Mouse (Mus musculus) kidney, postnatal 4 days (tissue): ENCODE results near the gene Sgf29.

ENCODE experiments used
- DNase-seq, 2 experiments: peaks; one replicate each; pipeline ENCODE4 v3.0.0; 2021; ENCODE audit warnings: mixed read lengths in 2 of 2

The Sgf29 gene

DNA sequence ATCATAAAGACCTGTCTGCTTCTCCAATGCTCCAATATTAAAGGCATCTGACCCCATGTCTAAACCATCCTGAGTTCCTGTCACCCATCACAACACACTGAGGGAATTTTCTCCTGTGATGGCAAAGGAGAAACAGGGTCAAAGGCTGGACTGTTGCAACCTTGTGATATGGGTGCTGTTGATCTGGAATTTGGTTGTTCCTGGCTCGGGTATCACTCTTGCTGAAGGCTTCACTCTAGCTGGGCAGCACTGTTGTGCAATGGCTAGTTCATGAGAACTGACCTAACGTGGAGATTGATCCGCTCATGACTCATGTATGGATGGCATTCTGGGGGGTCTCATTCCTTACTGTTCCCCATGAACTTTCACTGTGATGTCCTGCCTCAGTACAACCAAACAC is 39.9 kb downstream of the Sgf29 start:
- no peak for DNase-seq

GRCm38 (mm10) chr7:126690737-126691136 is 41.6 kb downstream of the Sgf29 start:
- DNase-seq, result no peak

GRCm38 (mm10) chr7:126691676-126692075 is 42.6 kb downstream of the Sgf29 start:
- DNase-seq, result no peak

DNA sequence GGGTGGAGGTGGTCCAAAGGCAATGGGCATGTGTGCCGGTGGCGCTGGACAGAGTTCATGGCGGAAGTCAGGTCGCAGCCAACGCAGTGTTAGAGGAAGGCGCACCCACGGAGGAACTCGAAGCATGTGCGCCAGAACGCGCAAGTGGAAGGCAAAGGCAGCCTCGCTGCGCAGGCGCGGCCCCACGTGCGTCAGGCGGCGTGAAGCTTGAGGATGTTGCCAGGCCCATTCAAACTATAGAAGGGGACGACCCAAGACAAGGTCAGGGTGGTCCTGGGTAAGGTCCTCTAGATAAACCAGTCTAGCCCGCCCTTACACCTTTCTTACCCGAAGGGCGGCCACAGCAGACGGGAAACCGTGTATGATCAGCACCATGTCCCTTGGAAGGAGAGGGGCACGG is 43.3 kb downstream of the Sgf29 start:
- no peak for DNase-seq

GRCm38 (mm10) chr7:126693256-126693655 is 44.1 kb downstream of the Sgf29 start:
- DNase-seq, result peak; percentile 92

- DNase-seq, result no peak
These were observed 44.7 kb downstream of the Sgf29 start for GRCm38 (mm10) chr7:126693781-126694180.

GRCm38 (mm10) chr7:126694441-126695051 is 45.4 kb downstream of the Sgf29 start:
- DNase-seq, result no peak

DNA sequence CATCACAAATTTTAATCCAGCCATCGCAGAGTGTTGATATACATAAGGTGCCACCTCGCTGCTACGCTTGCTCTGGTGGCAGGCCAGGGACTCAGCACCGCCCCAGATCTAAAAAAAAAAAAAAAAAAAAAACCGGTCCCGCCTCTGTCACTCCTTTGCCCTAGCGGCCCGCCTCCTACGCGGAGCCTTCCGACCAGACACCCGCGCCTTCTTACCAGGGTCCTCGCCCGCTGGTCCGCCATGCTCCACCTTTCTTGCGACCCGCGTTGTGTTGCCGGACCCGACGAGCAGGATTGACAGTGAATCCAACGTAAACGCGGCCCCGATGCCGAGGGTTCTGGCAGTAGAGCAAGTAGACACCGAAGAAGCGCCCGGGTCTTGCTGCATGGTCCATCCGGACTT is 46.1 kb downstream of the Sgf29 start, which contains the start of gene Bola2:
Gene Bola2 (plus strand): TSS at position 192 of the 402 bp plus-strand sequence.
- DNase-seq, result peak; percentile 79 to 88

DNA sequence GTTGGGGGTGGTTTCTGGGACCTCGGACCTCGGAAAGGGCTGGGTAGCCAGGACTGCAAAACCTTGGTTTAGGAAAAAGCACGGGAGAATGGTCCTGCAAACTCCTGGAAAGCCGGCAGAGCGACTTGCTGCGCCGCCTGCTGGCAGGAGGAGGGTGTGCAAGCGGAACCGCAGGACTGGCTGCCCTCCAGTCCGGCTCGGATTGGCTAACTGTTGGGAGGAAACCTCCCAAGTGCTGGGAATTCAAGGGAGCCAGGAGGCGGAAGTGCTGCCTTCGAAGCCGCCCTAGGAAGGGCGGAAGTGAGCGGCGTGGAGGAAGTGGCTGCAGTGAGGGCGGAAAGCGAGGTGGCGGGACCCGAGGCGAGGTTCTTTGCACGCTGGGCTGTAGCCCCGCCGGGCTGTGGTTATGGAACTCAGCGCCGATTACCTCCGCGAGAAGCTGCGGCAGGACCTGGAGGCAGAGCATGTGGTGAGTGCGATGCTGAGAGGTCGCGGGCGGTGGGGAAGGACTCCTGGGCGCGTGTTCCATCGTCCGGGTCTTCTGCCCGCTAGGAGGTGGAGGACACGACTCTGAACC is 46.6 kb downstream of the Sgf29 start, which contains the start of gene Slx1b:
Gene Slx1b (minus strand): TSS at position 154 of the 577 bp plus-strand sequence.
- peak; percentile 94 to 97 for DNase-seq

DNA sequence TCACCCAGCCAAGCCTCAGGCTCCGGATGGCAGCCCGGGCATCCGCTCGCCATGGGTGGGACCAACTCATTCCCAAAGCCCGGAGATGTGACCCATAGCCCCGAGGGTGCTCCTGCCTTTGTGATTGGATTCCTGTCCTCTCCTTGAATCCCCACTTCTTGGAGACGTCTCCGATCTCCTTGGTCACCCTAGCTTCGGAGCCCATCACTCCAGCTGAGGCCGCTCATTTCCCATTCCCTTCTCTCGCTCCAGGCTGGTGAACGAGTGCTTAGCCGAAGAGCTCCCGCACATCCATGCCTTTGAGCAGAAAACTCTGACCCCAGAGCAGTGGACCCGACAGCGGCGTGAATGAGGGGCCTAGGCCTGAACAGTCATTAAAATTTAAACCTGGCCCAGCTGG is 47.2 kb downstream of the Sgf29 start:
- DNase-seq, result no peak

GRCm38 (mm10) chr7:126696886-126697285 is 47.8 kb downstream of the Sgf29 start:
- DNase-seq, result no peak

GRCm38 (mm10) chr7:126697838-126698237 is 48.7 kb downstream of the Sgf29 start:
- DNase-seq, result no peak

DNA sequence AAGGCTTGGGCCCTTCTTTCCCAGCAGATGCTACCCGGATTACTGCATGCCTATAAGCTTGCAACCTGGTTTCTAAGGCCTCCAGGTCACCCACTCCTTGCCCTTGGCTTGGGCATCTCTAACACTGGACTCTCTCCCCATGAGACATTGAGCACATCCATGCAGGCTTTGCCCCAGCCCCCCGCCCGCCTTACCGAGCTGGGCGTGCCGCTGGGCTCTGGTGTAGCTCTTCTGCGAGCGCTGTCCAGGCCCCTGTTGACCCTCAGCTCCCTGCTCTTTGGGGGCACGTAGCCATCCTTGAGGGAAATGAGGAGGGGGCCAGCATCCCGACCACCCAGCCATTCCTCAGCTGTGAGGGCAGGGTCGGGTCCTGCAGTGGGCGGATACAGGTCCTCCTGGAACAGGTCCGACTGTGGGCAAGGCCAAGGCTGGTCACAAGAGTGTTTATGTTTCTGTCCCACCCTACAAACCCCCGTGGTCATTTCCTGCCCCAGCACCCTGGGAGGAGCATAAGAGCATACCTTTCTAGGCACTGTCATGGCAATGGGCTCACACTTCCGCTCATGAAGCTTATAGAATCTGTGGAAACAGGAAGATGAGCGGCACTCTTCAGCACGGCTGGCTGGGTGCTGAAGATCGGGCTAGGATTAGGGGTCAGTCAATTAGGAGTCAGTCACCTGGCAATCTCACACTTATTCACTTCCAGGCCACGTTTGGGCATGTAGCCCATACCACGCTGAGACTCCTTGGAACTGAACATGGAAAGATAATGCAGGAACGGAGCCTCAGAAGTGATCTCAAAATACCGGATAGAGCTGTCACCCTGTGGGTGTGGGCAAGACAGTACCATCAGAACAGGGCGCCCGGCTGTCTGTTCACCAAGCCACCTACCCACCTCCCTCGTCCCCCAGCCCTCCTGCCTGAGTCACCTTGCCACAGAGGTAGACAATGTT is 51.2 kb downstream of the Sgf29 start:
- no peak for DNase-seq

- DNase-seq, result peak; percentile 95 to 96
These were observed 52.0 kb downstream of the Sgf29 start for GRCm38 (mm10) chr7:126701070-126701469.

DNA sequence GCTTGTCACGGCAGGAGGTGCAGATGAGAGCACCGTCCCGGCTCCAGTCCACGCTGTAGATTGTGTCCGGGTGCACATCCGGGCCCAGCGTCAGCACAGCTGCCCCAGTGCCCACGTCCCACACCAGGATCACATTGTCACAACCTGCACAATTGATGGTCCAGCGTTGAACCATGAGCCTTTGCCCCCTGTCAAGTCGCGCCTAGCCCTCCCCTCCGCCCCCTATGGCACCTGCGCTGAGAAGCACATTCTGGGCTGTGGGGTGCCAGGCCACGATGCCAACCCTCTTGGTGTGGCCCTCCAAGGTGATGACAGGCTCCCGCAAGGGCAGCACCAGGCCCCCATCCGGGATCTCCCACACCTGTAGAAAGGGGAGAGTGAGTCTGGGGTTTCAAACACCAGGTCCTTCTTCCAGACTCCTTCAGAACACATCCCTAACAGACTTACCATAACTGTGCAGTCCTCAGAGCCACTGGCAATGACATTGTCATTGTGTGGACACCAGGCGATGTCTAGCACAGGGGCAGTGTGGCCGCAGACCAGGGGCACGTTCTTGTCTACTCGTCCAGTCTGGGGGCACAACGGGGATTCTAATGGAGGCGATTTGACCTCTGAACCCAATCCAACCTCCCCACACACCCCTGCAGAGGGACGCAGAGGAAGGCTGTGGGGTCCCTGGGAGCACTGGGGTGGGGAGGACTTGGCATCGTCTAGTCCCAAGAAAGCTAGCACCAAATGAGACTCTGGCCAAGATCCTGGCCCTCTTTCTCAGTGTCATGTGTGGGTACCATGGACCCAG is 52.6 kb downstream of the Sgf29 start:
- no peak for DNase-seq

DNA sequence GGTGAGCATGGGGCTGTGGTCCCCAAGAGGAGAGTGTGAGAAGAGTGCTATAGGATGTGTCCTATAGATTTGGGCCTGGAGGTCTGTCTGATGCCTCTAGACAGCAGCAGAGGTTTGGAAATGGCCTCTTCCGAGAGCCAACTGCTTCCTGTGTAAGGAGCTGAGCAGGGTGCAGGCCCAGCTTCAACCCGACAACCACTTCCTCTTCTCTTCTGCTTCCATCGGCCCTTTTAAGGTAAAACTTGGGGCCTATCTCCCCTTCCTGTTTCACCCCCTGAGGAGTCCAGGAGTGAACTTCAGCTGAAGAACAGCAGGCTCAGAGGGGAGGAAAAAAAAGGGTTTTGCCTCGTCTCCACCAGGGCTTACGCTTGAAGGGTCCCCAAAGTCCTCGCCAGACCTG is 53.2 kb downstream of the Sgf29 start:
- DNase-seq, result no peak

DNA sequence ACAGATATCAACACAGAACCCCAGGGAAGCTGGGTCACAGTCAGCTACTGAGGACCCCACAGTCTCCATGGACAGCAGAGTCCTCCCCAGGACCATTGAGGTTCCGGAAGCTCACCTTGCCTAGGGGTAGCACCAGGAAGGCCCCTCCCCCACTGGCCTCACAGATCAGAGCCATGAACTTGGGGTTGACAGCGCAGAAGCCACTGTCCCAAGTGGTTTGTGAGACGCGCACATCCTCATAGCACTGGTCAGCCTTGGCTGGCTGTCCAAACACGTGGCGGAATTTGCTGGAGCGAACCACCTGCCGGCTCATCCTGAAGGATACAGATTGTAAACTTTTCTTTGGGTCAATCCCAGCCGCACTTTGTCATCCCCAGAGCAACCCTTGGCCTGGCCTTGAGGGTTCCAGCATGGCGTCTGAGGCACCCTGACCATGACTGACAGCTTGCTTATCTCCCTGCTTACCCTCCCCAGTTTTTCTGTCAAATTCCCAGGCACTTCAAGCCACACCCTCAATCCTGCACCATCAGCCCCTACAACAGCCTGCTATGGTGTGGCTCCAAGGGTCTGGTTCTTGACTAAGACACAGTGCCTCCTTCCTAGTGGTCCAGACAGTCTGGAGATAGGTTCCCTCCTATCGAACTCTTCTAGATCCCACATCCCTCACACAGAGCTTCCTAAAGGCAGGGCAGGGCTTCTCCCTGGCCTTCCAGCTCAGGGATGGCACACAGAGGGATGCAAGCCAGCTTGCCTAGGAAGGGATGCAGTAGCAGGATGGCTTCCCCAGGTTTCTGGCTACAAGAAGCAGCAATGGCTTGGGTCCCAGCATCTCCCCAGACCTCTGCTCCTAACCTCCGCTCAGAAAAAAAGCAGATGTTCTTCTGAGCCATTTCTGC is 54.0 kb downstream of the Sgf29 start:
- no peak for DNase-seq

- no peak for DNase-seq
These were observed 54.6 kb downstream of the Sgf29 start for GRCm38 (mm10) chr7:126703757-126704077.

GRCm38 (mm10) chr7:126704121-126704980 is 55.2 kb downstream of the Sgf29 start:
- DNase-seq, result peak; percentile 77 to 84

- no peak for DNase-seq
These were observed 58.5 kb downstream of the Sgf29 start, which contains the start of gene Coro1a for GRCm38 (mm10) chr7:126707442-126708174. Coro1a (minus strand) TSS chr7:126707787.
